Mouse (Mus musculus): ENCODE data around the gene Glt8d1.

- TF ChIP-seq CTCF (IDR thresholded peaks at IDR 0.05; ENCODE audit: low read depth) (no peak), EP300 (optimal IDR thresholded peaks at IDR 0.05) (no peak)
These were observed 27.0 kb upstream of the Glt8d1 start for GRCm38 (mm10) chr14:30974204-30974603.
